Mouse (Mus musculus): ENCODE results near the gene Sorl1. TPM values are rescaled to one million over a fixed set of nuclear protein-coding genes. Genes with fewer than 3 reads are reported as not detected.

Gene Sorl1
- total RNA-seq, 2 experiments from 2014 or later: 44.8 to 45.3 TPM

DNA sequence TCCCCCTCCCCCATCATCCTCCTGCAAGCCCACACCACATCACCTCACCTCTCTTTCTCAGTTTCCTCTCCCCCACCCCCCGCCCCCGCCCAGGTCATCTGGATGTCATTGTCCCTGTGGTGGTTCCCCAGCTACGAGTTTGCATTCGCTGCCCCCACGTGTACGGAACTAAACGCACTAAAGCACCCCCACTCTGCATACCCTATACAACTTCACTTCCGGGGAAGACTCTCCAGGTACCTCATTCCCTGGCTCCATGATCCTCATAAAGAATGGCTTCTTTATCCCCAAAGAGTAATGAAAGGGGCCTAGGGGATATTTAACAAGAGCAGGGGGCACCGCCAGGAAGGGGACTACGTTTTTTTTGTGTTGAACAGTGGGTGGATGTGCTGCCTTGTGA, 188.1 kb downstream of the Sorl1 start:
- DNase-seq: no peak
- intact Hi-C loops (cut with DNase I): no loop called here

DNA sequence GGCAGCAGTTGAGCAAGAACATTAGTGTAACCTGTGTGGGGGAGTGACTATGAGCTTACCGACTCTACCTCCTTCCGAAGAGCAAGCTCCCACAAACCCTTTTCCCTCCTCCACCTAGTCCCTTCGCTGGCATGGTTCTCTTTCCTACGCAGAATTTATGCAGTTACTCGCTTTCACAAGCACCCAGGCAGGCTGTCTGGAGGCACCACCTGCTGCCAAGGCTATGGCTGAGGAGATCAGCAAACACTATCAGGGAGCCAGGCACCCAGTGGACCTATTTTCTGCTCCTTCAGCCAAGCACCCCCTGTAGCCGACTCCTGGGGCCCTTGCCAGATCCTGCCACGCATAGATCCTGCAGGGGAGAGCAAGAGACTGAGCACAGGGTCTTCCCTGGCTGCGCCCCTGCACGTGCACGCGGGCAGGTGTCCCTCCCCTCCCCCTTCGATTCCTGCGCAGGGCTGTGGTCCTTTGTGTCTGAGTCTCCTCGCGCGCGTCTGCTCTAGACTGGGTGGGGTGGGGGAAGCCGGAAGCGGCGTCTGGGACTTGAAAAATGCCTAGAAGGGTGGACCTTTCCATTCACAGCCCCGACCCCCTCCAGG, 188.6 kb downstream of the Sorl1 start:
- intact Hi-C loops (cut with DNase I): no loop called here
- peak; percentile 40 for DNase-seq

DNA sequence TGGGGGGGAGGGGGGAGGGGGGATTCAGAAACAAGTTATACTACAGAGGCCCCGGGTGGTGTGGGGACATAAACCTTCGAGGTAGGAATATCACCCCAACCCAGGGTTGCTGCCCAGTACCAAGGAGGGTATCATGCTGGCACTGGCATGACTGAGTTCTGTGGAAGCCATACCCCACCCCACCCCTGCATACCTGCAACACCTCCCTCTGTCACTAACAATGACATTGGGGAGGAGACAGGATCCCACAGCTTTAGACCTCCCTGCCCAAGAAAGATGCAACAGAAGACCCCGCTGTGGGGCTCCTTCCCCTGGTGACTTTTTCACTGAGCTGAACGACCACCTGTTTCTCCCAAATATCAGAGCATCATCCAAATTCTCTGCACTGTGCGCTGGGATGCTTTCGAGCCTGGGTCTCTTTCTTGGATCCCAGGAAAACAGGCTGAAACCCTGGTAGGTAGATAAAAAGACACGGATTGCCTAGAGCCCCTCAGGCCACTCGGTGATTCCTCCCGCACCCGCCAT, 189.2 kb downstream of the Sorl1 start:
- DNase-seq: no peak
- intact Hi-C loops (cut with DNase I): no loop called here

DNA sequence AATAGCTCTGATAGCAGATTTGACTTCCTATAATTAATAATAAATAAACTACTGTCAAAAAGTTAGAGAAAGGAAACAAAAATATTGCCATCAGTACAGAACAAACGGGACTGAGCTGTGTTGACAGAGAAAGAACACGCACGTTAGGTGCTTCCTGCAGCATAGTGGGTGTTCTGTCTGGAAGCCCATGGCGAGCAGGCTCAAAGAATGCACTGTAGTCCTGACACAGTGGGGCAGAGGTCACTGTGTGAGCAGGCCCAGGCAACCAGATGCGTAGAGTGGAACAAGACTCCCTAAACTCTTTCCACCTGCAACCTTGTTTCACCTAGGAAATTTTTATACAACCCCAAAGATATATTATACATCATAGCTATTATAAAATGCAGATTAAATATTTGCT, 194.1 kb downstream of the Sorl1 start:
- intact Hi-C loops (cut with DNase I): no loop called here
- no peak for DNase-seq

DNA sequence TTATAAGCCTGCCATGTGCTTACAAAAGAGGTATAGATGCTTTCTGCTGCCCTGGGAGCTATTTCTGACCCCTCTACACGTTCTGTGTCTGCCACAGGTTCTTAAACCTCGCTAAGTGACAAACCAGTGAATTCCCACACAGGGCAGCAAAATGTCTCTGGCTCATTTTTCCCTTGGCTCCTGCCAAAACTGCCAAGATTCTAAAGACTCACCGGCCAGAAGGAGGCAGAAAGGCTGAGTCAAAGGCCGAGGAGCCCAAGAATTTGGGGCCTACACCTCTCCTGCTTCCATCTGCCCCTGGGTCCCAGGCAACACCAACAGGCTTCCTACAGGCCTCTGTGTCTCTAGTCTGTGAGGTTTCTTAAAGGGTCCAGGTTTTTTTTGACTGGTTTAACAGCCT, 198.4 kb downstream of the Sorl1 start:
- intact Hi-C loops (cut with DNase I): no loop called here
- DNase-seq: no peak

DNA sequence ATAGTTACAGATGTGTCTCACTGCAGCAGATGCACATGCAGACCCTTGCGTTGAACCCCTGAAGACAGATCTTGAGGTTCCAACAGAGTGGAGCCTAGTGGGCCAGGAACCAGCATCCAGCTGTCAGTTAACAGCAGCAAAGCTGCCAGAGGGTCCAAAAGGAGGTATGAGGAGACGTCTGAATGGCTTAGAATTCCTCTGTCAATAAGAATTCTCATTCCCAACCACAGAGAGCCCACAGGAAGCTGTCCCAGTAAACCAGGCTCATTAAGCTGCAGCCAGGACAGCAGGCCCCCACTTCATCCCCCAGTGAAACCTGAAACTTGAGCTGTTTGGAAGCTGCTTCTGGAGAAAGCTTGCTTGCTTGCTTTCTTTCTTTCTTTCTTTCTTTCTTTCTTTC, 200.0 kb downstream of the Sorl1 start:
- DNase-seq: no peak
- intact Hi-C loops (cut with DNase I): no loop called here

DNA sequence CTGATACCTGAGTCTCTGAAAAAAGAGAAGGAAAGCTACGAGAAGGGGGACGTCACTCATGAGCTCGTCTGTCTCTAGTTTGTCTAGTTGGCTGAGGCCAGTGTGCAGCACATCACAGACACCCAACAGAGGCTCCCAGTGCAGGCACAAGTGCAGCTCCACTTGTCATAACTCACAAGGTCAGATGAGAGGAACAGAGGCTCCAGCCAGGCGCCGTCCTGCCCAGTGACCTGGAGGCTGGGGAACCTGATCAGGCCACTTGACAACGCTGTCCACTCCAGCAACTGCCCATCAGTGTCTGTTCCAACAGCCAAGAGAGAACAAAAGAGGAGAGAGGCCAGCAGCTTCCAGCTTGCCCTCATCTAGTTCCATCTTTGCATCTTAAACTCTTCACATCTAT, 201.7 kb downstream of the Sorl1 start:
- no peak for DNase-seq
- intact Hi-C loops (cut with DNase I): no loop called here

DNA sequence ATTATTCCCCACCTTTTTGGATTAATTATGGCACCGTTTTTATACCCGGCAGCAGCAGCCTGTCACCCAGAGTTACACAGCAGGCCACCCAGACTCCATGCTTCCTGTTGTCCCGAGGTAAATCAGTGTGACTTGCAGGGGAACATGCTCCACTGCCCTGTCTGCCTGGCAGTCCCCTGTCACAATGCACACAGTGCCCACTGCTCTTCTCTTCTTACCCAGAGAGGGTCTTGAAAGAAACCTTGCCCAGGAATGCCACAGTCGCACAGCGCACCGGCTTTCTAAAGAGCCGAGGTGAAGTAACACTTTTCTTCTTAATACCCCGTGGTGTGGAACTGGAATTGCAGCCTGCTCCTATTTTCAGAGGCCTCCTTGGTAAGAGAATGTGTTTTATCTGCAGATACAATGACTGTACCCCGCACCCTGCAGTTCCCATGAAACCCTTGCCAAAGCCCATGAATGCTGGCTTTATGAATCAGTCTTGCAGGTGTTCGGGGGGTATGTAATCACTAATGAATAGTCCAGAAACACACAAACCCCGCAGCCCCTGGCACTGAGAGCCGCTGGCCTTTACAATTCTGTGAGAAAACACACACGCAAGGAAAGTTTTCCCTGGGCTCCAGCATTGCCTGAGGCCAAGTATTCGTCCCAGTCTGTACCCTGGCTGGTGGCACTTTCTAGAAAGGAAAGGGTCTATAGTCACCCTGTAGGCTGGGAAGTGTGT, 205.3 kb downstream of the Sorl1 start:
- peak; percentile 29 for DNase-seq

DNA sequence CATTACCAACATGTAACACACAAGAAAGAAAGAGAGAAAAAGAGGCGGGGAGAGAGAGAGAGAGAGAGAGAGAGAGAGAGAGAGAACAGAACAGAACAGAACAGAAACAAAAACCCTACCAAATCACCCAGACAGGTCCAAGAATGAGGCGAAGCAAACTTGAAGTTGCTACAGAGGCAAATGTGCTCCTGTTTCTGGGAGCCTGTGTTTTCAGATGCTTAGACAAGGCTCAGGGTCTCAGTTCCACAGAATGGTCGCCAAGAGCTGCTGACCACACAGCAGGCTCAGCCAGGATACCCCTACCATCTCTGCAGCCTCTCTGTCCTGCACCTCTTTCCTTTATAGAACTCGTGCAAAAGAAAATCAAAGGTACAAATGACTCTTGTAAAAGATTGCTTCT, 205.9 kb downstream of the Sorl1 start:
- intact Hi-C loops (cut with DNase I): no loop called here
- DNase-seq: no peak

More for the DNA sequence above, 205.3 kb downstream of the Sorl1 start:
- intact Hi-C loops (cut with DNase I): no loop called here

DNA sequence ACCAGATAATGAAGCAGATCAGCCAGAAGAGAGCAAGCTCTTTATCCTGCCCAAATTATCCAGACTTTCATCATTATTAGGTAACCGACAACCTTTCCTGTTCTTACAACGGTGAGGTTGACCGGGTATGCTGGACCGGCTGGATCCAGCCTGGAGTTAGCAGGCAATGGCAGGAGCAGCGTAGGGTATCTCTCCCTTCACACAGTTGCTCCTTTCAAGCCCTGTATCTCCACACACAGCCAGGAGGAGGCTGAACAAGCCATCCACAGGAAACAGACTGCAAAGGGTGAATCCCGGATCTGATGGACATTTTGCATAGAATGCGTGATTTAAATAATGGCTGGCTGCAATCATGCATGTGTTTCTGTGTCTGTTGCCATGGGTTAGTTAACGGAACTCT, 208.5 kb downstream of the Sorl1 start:
- DNase-seq: no peak
- intact Hi-C loops (cut with DNase I): no loop called here

Other genes with a start within 250 kb of the Sorl1 start
- gene Sc5d, start 140.0 kb upstream of the Sorl1 start, total RNA-seq (2021): 10 to 100 TPM; 64.0 to 65.0 TPM

Data from left cerebral cortex, postnatal 4 days (tissue).